Mouse (Mus musculus) mesoderm, embryonic 11.5 days (tissue): Measurements from ENCODE around the gene Olfr1340.
A peak's percentile ranks its signal among the peaks of the same experiment; 100 is the strongest.

Source experiments
- DNase-seq: peaks from one replicate; pipeline ENCODE4 v3.0.0-alpha.2; 2012; ENCODE audit warnings: low read depth, low spot score

Olfr1340 gene

DNA sequence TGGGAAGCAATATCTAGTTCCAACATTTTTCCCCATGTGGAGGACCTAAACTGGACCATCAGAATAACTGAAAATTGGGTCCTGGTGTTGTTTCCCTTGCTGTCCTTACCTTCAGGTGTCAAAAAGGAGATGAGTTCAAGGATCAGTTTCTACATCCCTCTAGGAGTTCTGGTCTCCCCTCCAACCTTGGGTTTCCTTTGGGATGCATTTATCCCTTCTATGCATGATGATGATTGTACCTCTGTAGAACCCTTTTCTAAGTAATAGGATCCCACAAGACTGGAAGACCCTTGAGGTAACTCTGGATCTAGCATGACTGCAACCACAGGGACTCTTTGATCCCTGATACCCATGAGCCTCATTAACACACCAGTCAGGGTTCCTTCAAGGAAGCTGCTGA is at the start of gene Olfr1340:
Gene Olfr1340 (plus strand): TSS at position 301 of the 400 bp plus-strand sequence.
- DNase-seq, result no peak

DNA sequence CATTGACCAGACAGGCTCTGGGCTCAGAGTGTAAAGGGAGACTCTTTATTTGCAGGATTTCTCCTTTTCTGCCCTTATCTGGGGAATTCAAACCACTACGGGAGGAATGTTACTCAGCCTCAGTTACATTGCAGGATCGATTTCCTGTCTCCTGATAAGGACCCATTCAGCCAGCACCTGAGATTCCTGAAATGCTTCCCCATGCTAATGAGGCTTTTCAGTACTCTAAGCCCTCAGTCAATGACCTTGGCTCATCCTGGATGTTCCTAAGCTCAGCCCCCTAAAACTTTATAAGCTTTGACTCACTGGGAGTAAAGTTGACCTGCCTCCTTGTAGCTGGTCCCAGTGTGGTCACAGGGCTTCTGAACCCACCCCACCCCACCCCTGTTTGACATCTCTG is 32.9 kb upstream of the Olfr1340 start:
- no peak for DNase-seq

- peak; percentile 21 for DNase-seq
Observed at GRCm38 (mm10) chr4:118692412-118692973, 27.4 kb upstream of the Olfr1340 start, which contains the start of gene Olfr1342. Olfr1342 (minus strand) TSS chr4:118692756.

GRCm38 (mm10) chr4:118693812-118694211 is 26.1 kb upstream of the Olfr1340 start:
- DNase-seq, result no peak

- DNase-seq, result no peak
Observed at GRCm38 (mm10) chr4:118703223-118703622, 16.7 kb upstream of the Olfr1340 start, which contains the start of gene Olfr1341. Olfr1341 (plus strand) TSS chr4:118703523.

- no peak for DNase-seq
Observed at GRCm38 (mm10) chr4:118708086-118708485, 11.9 kb upstream of the Olfr1340 start.

- no peak for DNase-seq
Observed at GRCm38 (mm10) chr4:118711656-118712055, 8.3 kb upstream of the Olfr1340 start.

DNA sequence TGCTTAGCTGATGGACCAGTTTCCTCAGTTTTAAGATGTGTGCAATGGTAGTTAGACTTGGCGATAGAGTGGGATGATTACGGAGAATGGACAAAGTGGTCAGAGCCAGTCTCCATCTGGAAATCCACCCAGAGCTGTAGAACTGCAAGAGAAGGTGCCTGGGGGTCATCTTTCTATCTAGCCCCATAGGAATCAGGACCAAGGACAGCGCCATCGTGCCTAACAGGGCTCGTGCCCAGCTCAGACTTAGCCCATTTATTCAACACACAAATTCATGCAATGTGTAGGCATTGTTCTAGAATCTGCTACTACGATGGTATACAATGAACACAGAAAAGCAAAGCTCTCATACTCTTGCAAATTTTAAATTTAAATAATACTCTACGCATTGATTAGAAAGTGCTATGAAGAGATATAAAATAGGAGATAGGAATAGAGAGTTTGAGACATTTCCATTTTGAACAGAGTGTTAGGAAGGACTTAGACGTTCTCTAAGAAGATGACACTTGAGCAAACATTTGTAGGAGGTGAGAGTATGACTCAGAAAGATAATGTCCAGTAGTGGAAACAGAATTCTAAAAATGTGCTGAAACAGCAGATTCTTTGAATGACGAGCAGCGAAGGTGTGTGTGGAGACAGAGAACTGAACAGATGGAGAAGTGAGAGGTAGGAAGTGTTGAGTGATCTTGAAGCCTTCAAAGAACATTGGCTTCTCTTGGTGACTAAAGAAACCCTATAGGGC is 2.0 kb downstream of the Olfr1340 start:
- DNase-seq, result peak; percentile 71

- DNase-seq, result no peak
Observed at GRCm38 (mm10) chr4:118731875-118732274, 11.9 kb downstream of the Olfr1340 start, which contains the start of gene Olfr1339. Olfr1339 (plus strand) TSS chr4:118732175.

- no peak for DNase-seq
Observed at GRCm38 (mm10) chr4:118739574-118739973, 19.6 kb downstream of the Olfr1340 start.

DNA sequence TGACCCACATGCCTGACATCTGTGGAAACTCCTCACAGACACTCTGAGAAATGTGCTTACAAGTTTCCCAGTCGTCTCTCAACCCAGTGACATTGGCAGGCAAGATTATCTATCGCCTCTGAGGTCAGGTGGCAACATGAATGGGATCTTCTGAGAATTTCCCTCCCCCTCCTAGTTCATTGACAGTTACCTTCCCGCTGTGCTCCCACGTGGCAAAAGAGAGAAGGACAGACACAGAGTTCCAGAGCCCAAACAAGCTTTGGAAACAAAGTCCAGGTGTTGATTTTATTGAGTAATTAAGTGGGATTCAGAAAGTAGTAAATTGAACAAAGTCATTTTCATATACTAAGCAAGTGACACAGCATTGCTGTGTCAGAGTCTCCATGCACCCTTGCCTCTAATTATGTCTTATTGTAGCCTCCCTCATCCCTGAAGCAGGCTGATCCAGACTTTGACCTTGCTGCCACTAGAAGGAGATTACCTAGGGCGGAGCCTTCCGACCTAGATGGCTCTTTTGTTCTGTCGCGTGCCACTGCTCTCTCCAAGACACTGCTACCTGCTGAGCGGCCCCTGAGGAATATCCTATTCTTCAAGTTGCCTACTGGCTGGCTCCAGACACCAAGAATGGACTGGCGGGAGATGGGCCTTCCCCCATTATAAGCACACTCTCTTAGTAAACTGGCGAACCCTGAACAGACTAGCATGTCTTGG is 21.2 kb downstream of the Olfr1340 start:
- no peak for DNase-seq

DNA sequence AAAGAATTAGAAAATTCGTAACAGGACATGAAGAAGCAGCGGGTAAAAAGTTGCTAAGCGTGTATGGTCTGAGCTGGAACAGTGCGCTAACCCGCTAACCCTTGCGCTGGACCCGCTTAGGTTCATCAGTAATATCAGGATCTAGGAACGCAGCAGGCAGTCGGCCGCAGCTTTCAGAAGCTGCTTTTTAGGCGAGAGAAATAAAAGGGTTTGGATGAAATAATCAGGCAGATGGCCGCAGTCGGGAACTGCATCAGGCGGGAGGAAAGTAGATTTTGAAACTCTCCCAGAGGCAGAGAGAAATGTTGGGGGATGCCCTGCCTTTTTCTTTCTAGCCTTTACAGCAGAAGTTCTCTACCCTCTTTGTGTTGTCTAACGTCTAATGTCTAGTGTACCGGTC is 21.9 kb downstream of the Olfr1340 start:
- no peak for DNase-seq

DNA sequence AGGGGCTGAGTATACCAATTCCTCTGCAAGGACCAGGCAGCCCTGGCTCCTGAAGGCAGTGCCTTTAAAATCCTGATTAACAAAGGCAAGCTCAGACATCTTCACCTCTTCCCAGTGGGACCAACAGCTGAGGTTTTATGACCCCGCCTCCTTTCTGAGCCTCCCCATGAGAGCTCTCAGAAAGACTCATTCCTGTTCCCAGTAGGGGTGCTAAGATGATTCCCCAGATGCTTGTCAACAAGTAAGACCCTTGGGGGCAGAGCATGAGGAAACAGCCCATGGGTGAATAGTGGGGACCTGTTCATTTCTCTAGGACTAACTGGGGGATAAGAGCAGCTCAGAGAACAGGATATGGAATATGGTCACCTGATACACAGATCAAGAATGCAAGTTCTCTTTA is 38.7 kb downstream of the Olfr1340 start, which contains the start of gene Olfr1338:
Gene Olfr1338 (minus strand): TSS at position 101 of the 400 bp plus-strand sequence.
- no peak for DNase-seq
